Mouse (Mus musculus) ovary, postnatal 10 days (tissue): ENCODE results near the gene Sgcd.

ENCODE experiments used
- DNase-seq: peaks from one replicate; pipeline ENCODE4 v3.0.0; 2022; ENCODE audit warnings: low spot score

Sgcd gene

GRCm38 (mm10) chr11:47010166-47010565 lies 978.6 kb downstream of the Sgcd start:
- no peak for DNase-seq

GRCm38 (mm10) chr11:47005301-47005875 lies 983.4 kb downstream of the Sgcd start:
- no peak for DNase-seq

- DNase-seq = no peak
Observed at GRCm38 (mm10) chr11:46939311-46939710, 1049.5 kb downstream of the Sgcd start.

- DNase-seq = no peak
Observed at GRCm38 (mm10) chr11:46924946-46925345, 1063.8 kb downstream of the Sgcd start.

- no peak for DNase-seq
Observed at GRCm38 (mm10) chr11:46920244-46920643, 1068.5 kb downstream of the Sgcd start.

- DNase-seq = no peak
Observed at GRCm38 (mm10) chr11:46912656-46913237, 1076.0 kb downstream of the Sgcd start.

- DNase-seq = no peak
Observed at GRCm38 (mm10) chr11:46904281-46904680, 1084.5 kb downstream of the Sgcd start.

GRCm38 (mm10) chr11:46889093-46889492 lies 1099.7 kb downstream of the Sgcd start:
- no peak for DNase-seq

- DNase-seq = no peak
Observed at GRCm38 (mm10) chr11:46882456-46882855, 1106.3 kb downstream of the Sgcd start.

GRCm38 (mm10) chr11:46875774-46876173 lies 1113.0 kb downstream of the Sgcd start:
- no peak for DNase-seq

- no peak for DNase-seq
Observed at GRCm38 (mm10) chr11:46868594-46868993, 1120.2 kb downstream of the Sgcd start.

GRCm38 (mm10) chr11:46864809-46865208 lies 1124.0 kb downstream of the Sgcd start:
- no peak for DNase-seq

GRCm38 (mm10) chr11:46848221-46848971 lies 1140.4 kb downstream of the Sgcd start:
- no peak for DNase-seq

GRCm38 (mm10) chr11:46847827-46848220 lies 1140.9 kb downstream of the Sgcd start:
- no peak for DNase-seq

- DNase-seq = no peak
Observed at GRCm38 (mm10) chr11:46846661-46847060, 1142.1 kb downstream of the Sgcd start.
